Mouse (Mus musculus) right cerebral cortex, postnatal 10 days (tissue): ENCODE results near the gene Snx22.

Experiments
- DNase-seq, 2 experiments: peaks; one replicate each; pipeline ENCODE4 v3.0.0; 2021; ENCODE audit warnings: low spot score in 2 of 2

Snx22 gene

DNA sequence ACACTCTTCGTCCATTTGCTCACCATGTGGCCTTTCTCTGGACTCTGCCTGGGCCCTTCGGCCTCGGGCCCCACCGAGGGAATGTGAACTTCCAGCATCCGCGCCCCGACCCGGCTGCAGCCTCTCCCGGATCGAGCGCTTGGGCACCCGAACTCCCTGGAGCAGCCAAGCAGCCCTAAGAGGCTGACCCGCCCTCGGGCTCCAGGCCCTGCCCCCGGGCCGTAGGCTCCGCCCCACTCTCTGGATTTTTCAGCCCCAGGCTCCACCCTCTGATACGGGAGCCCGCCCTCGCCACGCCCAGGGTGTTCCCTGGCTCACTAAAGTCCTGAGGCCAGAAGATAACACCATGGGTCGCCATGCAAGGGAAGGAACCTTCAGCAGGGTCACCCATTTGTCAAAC is at the start of gene Snx22:
Snx22 (minus strand) TSS at position 137 of the 400 bp plus-strand sequence.
- DNase-seq, result peak; percentile 79

DNA sequence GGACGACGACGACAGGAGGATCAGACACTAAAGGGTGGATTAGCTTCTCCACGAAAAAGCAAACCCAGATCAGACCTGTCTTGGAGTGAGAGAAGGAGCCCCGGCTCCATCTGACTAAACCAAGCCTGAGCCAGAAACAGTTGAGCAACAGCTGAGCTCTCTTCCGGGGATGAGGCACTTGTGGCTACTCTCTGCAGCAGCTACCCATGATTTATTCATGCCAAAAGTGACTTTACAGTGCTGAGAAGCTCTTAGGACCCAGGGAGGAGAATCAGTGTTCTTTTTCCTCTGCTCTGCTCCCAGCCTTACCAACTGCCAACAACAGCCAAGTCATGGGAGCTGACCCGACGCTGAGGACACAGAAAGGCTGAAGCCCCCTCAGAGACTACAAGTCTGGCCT is 47.4 kb upstream of the Snx22 start:
- peak in 1 of 2 experiments; percentile 41 for DNase-seq

DNA sequence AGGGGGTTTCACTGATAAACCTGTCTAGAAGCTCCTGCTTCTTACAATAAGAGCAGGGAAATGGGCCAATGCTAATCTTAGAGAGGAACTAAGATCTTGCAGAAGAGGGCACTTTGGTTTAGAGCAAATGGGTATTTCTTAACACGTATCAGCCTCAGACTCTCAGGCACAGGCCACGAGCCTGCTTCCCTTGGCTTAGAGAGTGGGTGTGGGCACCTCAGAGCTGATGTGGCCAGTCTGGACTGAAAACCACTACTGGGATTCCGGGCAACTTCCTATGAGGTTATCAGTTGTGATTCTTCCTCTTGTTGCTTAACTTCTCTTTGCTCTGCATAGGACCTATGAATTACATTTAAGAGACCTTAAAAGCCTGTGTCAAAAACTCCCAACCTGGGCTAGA is 44.8 kb upstream of the Snx22 start:
- no peak for DNase-seq

DNA sequence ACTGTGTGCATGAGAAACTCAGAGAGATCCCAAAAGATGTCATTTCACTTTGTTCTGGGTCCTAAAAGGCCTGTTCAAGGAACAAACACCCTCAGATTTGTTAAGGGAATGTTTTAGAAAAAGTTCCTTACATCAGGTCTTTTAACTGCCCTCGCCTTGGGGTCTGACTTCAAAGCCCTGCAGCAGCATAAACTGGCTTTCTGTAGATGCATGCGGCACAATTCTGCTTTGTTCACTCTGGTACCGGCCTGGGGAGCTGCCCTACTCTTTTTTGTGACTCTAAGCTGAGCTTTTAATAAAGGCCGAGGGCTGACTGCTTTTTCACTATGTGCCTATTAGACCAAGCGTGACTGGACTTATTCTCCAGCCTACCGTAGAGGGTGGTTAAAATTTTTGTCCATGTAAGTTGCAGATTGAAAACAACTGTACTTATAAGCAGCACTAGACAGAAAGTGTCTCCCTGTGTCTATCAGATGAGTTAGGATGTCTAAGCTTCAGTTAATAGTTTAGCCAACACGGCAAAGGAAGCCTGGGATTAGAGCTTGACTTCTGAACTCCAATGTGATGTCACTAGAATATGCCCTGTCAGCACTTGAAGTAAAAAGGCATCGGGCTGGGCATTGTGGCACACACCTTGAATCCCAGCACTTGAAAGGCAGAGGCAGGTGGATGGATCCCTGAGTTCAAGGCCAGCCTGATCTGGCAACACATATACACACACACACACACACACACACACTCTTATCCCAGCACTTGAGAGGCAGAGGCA is 41.3 kb upstream of the Snx22 start:
- DNase-seq, result no peak

DNA sequence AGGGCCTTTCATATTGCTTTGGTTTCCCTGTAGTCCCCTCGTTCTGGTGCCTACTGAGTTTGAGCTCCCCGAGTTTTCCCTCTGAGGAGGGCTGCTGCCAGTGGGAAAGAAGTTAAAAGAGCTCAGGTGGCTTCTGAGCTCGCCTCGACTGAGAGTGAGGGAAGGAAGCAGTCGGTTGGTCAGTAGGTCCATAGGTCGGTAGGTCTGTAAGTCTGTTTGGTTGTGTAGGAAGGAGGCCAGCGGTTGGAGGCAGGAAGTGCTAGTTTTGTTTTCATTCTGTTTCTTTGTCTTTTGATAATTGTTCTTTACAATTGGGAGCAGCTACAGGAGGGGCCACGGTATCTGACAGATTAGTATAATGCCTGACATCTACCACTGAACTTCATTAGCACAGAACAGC is 40.6 kb upstream of the Snx22 start:
- DNase-seq, result no peak

DNA sequence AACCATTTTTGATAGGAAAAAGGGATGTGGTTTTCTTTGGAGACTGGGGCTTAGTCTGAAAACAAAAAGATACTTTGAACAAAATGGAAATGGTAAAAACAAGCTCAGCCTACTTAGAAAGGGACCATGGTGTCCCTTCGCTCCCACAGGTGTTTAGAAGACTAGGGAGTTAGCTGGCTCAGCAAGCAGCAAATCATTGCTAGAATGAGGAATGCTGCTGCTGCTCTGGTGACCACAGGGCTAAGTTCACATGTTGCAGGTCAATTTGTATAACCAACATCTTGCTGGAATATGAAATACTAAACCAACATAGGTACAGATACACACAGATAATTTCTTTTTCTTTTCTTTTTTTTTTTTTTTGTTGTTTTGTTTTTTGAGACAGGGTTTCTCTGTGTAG is 40.1 kb upstream of the Snx22 start:
- DNase-seq, result no peak

DNA sequence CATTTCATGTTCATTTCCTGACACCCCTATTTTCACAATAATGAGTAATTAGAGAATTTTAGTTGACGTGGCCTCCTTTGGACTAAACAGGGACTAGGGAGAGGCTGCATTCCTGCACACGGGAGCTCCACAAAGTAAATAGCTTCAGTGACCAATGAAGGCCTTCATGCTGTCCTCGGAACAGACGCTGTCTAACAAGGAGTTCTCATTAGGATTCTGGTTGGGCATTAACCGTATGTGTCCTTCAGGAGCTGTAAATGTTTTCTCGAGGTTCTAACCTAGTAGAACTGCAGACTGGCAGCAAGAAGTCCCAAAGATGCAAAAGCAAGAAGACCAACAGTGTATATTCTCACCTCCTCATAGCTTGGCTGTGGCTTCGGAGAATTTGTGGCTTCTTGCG is 35.6 kb upstream of the Snx22 start:
- DNase-seq, result no peak

DNA sequence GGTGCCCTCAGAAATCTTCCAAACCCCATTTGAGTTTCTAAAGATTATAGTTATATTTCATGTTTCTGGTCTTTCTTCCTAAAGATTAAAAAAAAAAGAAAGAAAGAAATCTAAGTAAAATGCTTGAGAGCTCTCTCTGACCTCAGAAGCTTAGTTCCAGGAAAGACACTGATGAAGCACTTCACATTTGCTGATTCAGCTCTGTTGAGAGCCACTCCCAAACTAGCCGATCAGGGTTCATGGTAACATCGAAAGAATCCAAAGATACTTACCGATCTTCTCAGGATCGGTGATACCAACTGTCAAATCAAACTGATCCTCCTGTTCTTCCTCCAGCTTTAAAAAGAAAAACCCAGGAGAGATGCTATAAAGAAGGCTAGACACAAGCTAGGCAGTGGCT is 35.1 kb upstream of the Snx22 start:
- no peak for DNase-seq

DNA sequence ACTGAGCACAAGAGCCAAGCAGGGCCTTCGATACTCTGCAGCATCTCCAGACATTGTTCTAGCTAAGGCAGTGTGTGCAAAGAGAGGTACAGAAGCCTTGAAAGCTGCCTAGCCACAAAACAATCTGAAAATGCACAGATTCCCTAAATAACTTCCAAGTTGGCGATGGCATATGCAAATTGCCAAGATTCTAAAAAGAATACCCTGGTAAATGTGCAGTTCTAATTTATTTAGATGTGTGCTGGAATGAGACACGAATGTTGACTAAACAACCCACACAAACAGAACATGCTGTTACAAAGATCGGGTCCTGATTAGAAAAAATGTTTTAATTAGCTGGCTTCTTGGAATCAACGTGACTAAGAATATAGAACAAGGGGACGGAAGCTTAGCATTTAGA is 33.1 kb upstream of the Snx22 start:
- DNase-seq, result no peak

DNA sequence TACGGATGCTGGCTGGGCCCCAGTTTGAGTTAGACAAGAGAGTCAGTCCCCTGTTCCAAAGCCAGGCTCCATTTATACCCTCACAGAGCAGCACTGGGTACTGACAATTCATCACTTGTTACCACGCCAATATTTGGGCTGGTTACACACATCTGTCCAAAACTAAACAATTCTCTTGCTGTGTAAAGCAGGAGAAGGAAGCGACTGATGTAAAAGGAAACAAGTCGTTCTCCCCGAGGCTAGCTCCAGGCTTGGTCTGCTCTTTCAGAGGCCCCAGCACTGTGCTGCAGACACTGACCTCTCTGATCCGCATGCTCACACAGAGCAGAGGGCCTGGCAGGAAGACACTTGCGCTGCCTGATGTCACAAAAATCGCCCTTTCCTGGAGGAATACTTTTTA is 32.1 kb upstream of the Snx22 start:
- DNase-seq, result peak; percentile 40 to 54

DNA sequence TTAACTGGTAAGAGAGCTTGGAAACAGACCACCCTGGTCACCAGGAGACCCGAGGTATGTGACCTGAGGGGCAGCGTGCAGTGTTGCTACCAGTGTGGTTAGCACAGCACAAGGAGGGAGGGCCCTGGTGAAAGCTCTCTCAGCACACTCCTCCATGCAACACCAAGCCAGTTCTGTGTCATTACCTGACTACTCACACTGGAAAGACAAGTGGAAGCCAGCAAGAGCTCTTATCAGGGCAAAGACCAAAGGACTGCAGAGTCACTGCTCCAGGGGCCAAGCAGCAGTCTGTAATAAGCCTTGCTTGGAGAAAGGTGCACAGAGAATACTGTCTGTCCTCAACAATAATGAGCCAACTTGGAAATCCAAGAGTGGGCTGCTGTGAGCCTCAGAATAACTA is 23.1 kb upstream of the Snx22 start:
- DNase-seq, result no peak

DNA sequence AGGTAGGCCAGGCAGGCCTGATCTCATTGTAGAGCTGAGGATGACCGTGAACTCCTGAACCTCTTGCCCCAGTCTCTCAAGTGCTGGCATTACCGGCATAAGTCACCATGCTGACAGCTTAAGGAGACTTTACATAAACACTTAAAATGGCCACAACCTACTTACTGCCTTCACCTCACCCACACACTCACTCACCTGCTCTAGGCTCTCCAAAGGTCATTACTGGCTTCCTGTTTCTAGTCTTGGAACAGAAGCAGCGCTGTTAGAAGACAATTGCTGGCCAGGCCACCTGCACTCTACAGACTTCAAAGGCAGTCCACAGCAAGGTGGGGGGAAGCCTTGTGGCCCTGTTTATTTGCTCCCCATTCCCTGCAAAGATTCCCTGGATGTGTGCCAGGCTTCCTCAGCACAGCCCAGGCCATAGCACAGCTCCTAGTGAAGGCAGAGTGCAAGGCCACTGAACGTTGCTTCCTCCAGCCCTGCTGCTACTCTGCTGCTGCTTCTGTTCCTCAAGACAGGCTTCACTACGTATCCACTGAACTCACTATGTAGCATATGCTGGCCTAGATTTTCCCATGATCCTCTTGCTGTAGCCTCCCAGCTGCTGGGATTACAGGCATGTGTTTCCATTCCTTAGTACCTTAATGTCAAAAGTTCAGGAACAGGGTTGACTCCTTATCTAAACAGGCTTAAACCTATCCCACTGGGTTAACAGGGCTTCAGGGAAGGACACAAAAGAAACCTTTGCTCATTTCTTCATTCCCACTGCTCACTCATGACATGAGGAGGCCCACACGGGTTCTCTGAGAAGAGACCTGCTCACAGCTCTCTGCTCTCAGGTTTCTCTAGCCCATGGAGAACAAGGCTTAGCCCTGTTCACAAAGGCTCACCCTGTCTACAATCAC is 22.1 kb upstream of the Snx22 start:
- DNase-seq, result peak in 1 of 2 experiments; percentile 47

DNA sequence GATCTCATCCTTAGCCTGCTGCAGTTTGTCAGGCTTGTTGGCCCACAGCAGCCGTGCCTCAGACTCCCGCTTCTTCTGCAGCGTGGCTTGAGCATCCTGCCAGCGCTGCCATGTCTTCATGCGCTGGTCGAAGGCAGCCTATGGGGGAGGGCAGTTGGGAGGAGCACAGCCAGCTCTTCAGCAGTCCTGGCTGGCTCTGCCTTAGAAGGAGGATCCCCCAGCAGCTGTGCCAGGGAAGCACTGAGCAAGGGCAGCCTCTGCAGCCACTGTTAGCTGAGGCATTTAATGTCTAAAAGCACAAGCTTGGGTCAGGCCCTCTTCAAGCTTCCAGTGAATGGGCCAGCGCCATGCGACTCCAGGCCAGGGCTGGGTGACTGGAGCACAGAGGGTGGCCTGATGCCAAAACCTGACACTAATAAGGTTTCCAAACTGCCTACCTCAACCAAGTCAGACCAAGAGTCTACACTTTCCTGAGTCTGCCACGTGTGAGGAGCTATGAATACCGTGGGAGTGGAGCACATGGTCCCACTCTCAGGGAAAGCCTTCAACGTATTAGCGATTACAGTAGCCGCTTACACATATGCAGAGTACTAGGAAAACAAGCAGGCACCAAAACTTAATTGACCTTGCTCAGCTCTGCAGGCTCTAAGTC is 21.2 kb upstream of the Snx22 start:
- peak; percentile 36 to 39 for DNase-seq

DNA sequence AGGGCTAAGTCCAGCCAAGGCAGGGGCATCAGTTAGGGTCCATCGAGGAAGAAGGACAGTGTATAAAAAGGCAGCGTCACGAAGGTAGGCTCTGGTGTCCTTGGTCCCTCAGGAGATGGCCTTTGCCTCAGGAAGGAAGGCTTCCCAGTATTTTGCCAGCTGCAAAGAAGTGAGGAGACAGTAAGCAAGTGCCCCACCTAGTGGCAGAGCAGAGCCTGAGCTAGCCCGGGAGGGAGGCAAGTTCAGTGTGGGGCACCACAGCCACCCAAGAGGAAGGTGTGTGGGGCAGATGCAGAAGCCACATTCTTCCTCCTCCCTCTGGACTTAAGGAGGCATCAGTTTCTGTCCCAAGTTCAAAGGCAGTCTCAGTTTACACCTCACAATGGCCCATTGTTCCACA is 18.9 kb upstream of the Snx22 start:
- DNase-seq, result peak; percentile 48 to 67

DNA sequence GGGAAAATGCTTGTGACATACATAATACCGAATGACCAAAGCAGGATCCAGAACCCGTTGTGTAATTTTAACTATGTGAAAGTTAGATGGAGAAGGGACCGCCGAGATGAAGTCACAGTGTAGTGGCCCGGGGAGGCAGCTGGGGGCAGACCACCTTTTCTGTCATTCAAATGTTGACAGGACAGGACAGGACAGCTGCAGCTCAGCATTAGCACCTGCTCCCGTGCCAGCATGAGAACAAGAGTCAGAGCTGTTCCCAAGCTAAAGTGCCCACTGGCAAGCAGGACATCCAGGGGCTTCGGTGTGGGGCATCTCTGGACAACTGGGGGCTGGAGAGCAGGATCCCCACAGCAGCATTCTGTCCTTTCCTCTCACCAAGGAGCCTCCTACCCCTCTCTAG is 17.5 kb upstream of the Snx22 start:
- DNase-seq, result no peak

DNA sequence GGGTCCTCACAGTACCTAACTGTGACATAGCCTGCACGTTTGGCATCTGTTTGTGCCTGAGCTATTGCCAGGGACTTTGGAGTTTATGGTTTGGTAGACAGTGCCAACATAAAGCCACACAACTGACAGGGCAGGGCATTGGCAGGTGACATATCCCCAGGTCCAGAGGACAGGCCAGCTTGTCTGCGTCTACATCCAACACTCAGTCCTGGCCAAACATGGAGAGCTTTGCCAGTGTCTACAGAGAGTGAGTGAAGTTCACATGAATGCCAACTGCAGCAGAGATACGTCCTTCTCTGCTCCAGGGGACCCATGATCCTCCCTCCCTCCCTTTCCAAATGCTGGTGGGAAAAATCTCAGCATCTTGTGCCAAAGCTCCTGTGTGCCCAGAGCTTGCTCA is 14.7 kb upstream of the Snx22 start:
- no peak for DNase-seq

DNA sequence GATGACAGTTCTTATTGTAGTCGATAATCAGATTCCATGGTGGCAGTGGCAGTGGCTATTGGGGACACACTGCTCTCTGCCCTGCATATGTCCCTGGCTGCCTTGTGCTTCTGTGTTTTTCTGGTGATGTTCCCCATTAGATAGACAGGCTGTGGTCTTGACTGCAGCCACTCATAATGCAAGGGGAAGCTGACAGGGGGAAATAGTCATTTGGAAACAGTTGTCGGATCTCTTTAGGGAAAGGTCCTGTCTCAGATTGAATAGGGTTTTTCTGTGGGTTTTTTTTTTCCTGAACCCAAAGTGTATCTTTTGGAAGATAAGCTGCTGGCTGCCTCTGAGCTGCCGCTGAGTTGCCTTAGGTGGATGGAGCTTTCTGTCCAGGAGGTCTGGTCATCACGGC is 12.5 kb upstream of the Snx22 start:
- DNase-seq, result no peak

DNA sequence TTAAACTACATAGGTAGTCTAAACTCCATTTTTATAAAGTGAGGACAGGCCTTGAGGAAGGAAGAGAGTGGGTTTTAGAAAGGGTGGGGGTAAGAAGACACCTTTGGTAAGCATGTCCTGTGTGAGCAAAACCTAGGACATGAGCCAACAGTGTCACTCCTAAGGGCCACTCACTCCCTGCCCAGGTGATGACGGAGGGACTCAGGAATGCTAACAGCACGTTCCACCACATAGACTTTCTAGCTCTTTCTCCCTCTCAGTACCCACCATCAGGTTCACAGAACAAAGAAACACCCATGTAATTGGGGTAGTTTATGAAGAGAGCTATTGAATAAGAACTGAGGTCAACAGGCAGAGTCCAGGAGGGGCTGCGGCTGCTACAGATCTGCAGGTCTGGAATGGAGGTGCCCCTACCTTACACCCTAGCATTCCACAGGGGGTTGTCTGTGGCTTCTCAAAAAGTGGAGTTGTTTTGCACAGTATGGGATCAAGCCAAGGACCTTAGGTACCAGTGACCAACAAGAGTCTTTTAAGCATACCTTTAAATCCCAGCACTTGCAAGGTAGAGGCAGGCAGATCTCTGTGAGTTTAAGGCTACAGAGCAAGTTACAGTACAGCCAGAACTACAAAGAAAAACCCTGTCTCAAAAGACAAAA is 11.4 kb upstream of the Snx22 start:
- DNase-seq, result no peak

DNA sequence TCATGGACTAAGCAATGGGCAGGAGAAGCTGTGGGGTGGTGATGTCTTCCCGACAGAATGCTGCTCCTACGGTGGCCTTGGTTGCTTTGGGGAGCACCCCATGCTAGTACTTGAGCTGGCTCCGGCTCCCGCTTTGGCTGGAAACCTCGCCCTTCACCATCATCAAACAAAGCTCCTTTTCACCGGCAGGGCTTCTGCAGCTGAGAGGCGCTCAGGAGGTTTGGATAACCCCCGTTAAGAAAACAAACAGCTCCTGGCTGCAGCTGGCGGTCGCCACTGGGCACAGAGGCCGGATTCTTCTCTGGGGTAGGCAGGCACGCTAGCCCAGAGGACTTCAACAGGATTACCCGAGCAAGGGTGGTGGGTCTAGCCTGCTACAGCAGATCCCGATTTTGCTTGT is 9.0 kb upstream of the Snx22 start:
- peak; percentile 67 to 68 for DNase-seq

DNA sequence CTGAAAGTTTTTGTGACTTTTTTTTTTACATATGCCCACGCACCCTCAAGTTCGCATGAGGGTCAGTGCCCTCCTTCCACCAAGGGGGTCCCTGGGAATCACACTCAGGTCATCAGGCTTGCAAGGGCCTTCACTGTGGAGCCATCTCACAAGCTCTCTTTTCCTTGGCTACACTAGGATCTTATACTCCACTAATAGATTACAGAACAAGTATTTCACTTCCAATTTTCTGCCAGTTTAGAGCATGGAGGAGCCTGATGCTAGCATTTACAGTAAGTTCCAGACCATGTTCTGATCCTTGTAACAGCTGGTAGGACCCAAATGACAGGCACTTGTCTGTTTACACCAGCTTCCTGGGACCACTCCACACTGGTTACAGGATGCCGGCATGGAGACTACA is 8.6 kb upstream of the Snx22 start:
- DNase-seq, result no peak

DNA sequence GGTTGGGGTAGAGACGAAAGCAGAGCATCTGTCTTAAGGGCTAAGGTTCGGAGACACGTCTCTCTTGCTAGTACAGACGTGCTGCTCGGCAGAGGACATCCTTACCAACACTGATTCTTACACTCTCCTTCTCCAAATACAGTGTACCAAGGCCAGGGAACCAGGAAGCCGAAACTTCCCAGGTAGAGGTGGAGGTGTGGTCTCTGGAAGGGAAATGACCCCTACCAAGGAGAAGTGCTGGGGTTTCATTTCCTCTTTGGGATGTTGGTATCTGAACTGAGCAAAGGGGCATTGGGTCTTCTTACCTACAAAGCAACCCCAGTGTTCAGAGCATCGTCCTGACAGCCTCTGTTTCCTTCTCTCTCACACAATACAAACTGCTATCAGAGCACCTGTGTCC is 3.2 kb upstream of the Snx22 start:
- no peak for DNase-seq

DNA sequence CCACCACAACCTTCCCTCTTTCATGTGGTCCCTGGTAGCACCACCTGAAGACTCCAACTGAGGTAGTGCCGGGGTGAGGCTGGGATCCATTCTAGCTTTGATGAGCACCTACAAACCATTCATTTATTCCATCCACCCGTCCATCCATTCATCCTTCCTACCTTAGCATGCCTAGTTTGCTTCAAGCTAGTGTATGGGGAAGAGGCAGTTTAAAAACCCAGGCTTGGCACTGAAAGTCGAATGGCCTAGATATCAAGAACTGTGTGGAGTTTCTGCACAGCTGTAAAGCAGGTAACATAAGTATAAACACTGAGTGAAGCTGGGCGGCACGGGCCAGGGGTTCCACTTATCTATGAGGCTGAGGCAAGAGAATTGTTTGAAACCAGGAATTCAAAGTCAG is 632 bp upstream of the Snx22 start:
- no peak for DNase-seq
